Mouse (Mus musculus) layer of hippocampus, postnatal 25 days (tissue): ENCODE results near the gene Neurl1a. TPM values are rescaled to one million over a fixed set of nuclear protein-coding genes. Genes with fewer than 3 reads are reported as not detected.

Experiments
- DNase-seq, 2 experiments: peaks; one replicate each; pipeline ENCODE4 v3.0.0; 2022; ENCODE audit warnings: mixed read lengths in 2 of 2, low spot score in 1 of 2; ENCODE audit errors: extremely low spot score in 1 of 2
- total RNA-seq, 2 experiments: library from RNA; stranded (reverse); gene quantifications; 2 replicates each; pipeline ENCODE4 v1.2.3; 2021

Neurl1a gene
- total RNA-seq, 2 experiments from 2014 or later: 186 to 192 TPM

- DNase-seq: peak; percentile 64 to 69
Measured at GRCm38 (mm10) chr19:47279788-47280532, 101.3 kb downstream of the Neurl1a start.

- no peak for DNase-seq
Measured at GRCm38 (mm10) chr19:47280894-47281293, 102.3 kb downstream of the Neurl1a start.

- no peak for DNase-seq
Measured at GRCm38 (mm10) chr19:47282050-47282454, 103.4 kb downstream of the Neurl1a start.

GRCm38 (mm10) chr19:47282688-47283215, 104.1 kb downstream of the Neurl1a start:
- DNase-seq: no peak

- no peak for DNase-seq
Measured at GRCm38 (mm10) chr19:47285581-47285980, 107.0 kb downstream of the Neurl1a start.

- no peak for DNase-seq
Measured at GRCm38 (mm10) chr19:47286886-47287450, 108.3 kb downstream of the Neurl1a start.

GRCm38 (mm10) chr19:47291307-47292080, 112.9 kb downstream of the Neurl1a start:
- no peak for DNase-seq

- DNase-seq: no peak
Measured at GRCm38 (mm10) chr19:47292451-47292951, 113.9 kb downstream of the Neurl1a start.

- no peak for DNase-seq
Measured at GRCm38 (mm10) chr19:47298100-47298499, 119.5 kb downstream of the Neurl1a start.

GRCm38 (mm10) chr19:47301303-47302190, 122.9 kb downstream of the Neurl1a start:
- no peak for DNase-seq

- DNase-seq: no peak
Measured at GRCm38 (mm10) chr19:47302191-47302852, 123.7 kb downstream of the Neurl1a start.

- no peak for DNase-seq
Measured at GRCm38 (mm10) chr19:47303128-47303527, 124.5 kb downstream of the Neurl1a start.

- DNase-seq: no peak
Measured at GRCm38 (mm10) chr19:47304170-47304745, 125.6 kb downstream of the Neurl1a start.

- no peak for DNase-seq
Measured at GRCm38 (mm10) chr19:47305401-47305800, 126.8 kb downstream of the Neurl1a start.

- no peak for DNase-seq
Measured at GRCm38 (mm10) chr19:47306128-47306916, 127.7 kb downstream of the Neurl1a start.

GRCm38 (mm10) chr19:47306917-47307315, 128.3 kb downstream of the Neurl1a start:
- DNase-seq: no peak
